Mouse (Mus musculus) heart, postnatal 0 days (tissue): Measurements from ENCODE around the gene Trak2. TPM values are rescaled to one million over a fixed set of nuclear protein-coding genes. Genes with fewer than 3 reads are reported as not detected.
"Not testable (repeated sequence)": the region's sequence is repeated elsewhere in the genome, so short reads cannot be mapped to it uniquely, and the experiment has no call there.

ENCODE experiments used
- ATAC-seq: fragments of 200-750 bp; cut with Nextera tagmentation; 2 replicates; pipeline ENCODE4 v1.8.0; 2017; ENCODE audit warnings: low read depth, moderate number of reproducible peaks, moderate library complexity; ENCODE audit not compliant: insufficient read depth
- DNase-seq: peaks from one replicate; pipeline ENCODE4 v3.0.0-alpha.2; 2016; ENCODE audit warnings: low spot score
- H3K27ac ChIP-seq: fragments of 300-500 bp; sonication (generic); 2 replicates; pipeline ENCODE4 v1.5.1; 2014; ENCODE audit warnings: low read depth, mild to moderate bottlenecking
- H3K27me3 ChIP-seq: fragments of 300-500 bp; sonication (generic); 2 replicates; pipeline ENCODE4 v1.6.1; 2014; ENCODE audit warnings: low read length, mixed read lengths; ENCODE audit not compliant: control insufficient read depth, insufficient read depth
- H3K36me3 ChIP-seq: fragments of 300-500 bp; sonication (generic); replicated peaks from 2 replicates; pipeline ENCODE4 v1.6.1; 2014; ENCODE audit warnings: low read length, mixed read lengths; ENCODE audit not compliant: control insufficient read depth, insufficient read depth
- H3K4me1 ChIP-seq: fragments of 300-500 bp; sonication (generic); 2 replicates; pipeline ENCODE4 v1.6.1; 2014; ENCODE audit warnings: antibody characterized with exemption; ENCODE audit not compliant: control insufficient read depth, insufficient read depth
- H3K4me2 ChIP-seq: fragments of 300-500 bp; sonication (generic); 2 replicates; pipeline ENCODE4 v1.6.1; 2014; ENCODE audit warnings: low read depth, mild to moderate bottlenecking, low read length, moderate library complexity
- H3K4me3 ChIP-seq: fragments of 300-500 bp; sonication (generic); 2 replicates; pipeline ENCODE4 v1.5.1; 2014; ENCODE audit warnings: low read depth, low read length
- H3K9ac ChIP-seq: fragments of 300-500 bp; sonication (generic); replicated peaks from 2 replicates; pipeline ENCODE4 v1.6.1; 2014; ENCODE audit warnings: low read depth, low read length, mixed read lengths
- H3K9me3 ChIP-seq: fragments of 300-500 bp; sonication (generic); replicated peaks from 2 replicates; pipeline ENCODE4 v1.6.1; 2016; ENCODE audit warnings: low read length; ENCODE audit not compliant: control insufficient read depth
- CTCF ChIP-seq: IDR thresholded peaks from 2 replicates; pipeline ENCODE4 v1.5.1; 2016; ENCODE audit warnings: antibody characterized with exemption, control low read depth, low read depth
- EP300 ChIP-seq: IDR thresholded peaks from 2 replicates; pipeline ENCODE4 v1.6.1; 2016; ENCODE audit warnings: antibody characterized with exemption, low read depth
- WGBS: fragments of 180-500 bp; shearing (Covaris S2); extraction: QIAGEN DNeasy Blood & Tissue Kit; methylation state at CpG from one replicate; pipeline ENCODE4 v1.1.7; 2014; 5-methylcytosine and 5-hydroxymethylcytosine counted together
- polyA plus RNA-seq: library from polyadenylated mRNA; unstranded; fragments of >200 nt; fragmentation: Nextera tagmentation; extraction: Ambion mirVana; gene quantifications from 2 replicates; pipeline ENCODE4 v1.2.1, GENCODE M21; 2015
- total RNA-seq: library from RNA; depleted of rRNA; stranded (reverse); fragments of >200 nt; gene quantifications from 2 replicates; pipeline ENCODE4 v1.2.3, GENCODE M21; 2014; ENCODE audit warnings: low replicate concordance

Gene Trak2
- total and polyA plus RNA-seq, 2 experiments from 2014 or later, result 32.7 to 87.2 TPM

DNA sequence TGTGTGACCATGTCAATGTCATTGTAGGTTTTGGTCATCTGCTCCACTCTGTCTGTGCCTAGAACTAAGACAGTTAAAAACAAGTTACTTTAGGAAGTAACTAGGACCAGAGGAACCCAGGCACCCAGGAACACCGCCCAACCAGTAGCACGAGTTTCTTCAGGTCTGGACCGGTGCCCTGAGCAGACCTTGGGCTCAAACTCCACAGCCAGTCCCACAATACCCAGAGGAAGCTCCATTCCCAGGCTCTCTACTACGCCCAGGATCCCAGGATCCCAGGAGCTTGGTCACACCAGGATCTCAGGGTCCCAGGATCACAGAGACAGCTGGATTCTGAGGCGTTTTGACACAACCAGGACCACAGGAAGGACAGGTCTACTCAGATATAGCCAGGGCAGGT, 46.6 kb downstream of the Trak2 start:
- no peaks in the 10 kb centered on the region for H3K9me3 ChIP-seq
- H3K36me3 ChIP-seq, result peaks cover 25% of the 10 kb centered on the region
- TF ChIP-seq EP300 (no peak), CTCF (no peak)
- H3K4me1 ChIP-seq, result no peaks in the 10 kb centered on the region
- ATAC-seq (no peak), DNase-seq (no peak)
- no peak overlapping the region for H3K9ac ChIP-seq
- WGBS, result 89% methylated on average over 5 of the region's 5 CpGs
- H3K27ac ChIP-seq, result no peak overlapping the region
- no peak overlapping the region for H3K4me3 ChIP-seq
- H3K4me2 ChIP-seq, result no peak overlapping the region
- H3K27me3 ChIP-seq, result no peaks in the 10 kb centered on the region

DNA sequence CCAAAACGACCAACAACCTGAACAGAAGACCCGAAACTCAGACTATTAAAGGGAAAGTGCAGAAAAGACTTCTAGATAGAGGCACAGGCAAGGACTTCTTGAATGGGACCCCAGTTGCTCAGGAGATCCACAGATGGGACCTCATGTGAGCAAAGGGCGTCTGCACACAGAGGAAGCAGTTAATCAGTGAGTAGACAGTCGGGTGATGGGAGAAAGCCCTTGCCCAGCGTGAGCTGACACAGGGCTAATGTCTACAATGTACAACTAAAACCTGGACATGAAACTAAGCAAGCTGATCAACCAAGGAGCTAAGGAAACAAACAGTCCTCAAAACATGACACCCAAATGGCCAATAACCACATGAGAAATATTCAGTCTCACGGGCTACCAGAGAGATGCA, 55.7 kb downstream of the Trak2 start:
- Histone ChIP-seq H3K36me3 (peaks cover 96% of the 10 kb centered on the region), H3K4me1 (no peaks in the 10 kb centered on the region), H3K4me2 (no peak overlapping the region), H3K9me3 (no peaks in the 10 kb centered on the region), H3K4me3 (no peak overlapping the region), H3K27me3 (no peaks in the 10 kb centered on the region), H3K27ac (no peak overlapping the region), H3K9ac (no peak overlapping the region)
- TF ChIP-seq EP300 (no peak), CTCF (no peak)
- DNase-seq, result no peak
- WGBS, result 80% methylated on average over 6 of the region's 6 CpGs
- ATAC-seq, result no peak

- DNase-seq, result no peak
- 87% methylated on average over 12 of the region's 12 CpGs for WGBS
- no peaks in the 10 kb centered on the region for H3K4me1 ChIP-seq
- H3K9me3 ChIP-seq, result no peaks in the 10 kb centered on the region
- TF ChIP-seq CTCF (no peak), EP300 (no peak)
- peaks cover 96% of the 10 kb centered on the region for H3K36me3 ChIP-seq
- no peak overlapping the region for H3K4me2 ChIP-seq
- H3K27me3 ChIP-seq, result no peaks in the 10 kb centered on the region
- no peak overlapping the region for H3K9ac ChIP-seq
- no peak overlapping the region for H3K27ac ChIP-seq
- no peak for ATAC-seq
- no peak overlapping the region for H3K4me3 ChIP-seq
Observed at GRCm38 (mm10) chr1:58909636-58910272, 63.5 kb downstream of the Trak2 start.

GRCm38 (mm10) chr1:58903681-58904080, 69.5 kb downstream of the Trak2 start:
- ATAC-seq (no peak), DNase-seq (no peak)
- Histone ChIP-seq H3K9ac (no peak overlapping the region), H3K27ac (no peak overlapping the region), H3K4me3 (no peak overlapping the region), H3K36me3 (peaks cover 70% of the 10 kb centered on the region), H3K9me3 (no peaks in the 10 kb centered on the region), H3K27me3 (no peaks in the 10 kb centered on the region), H3K4me2 (no peak overlapping the region), H3K4me1 (no peaks in the 10 kb centered on the region)
- no peak for TF ChIP-seq EP300
- TF ChIP-seq CTCF, result no peak
- 77% methylated on average over 9 of the region's 9 CpGs for WGBS

DNA sequence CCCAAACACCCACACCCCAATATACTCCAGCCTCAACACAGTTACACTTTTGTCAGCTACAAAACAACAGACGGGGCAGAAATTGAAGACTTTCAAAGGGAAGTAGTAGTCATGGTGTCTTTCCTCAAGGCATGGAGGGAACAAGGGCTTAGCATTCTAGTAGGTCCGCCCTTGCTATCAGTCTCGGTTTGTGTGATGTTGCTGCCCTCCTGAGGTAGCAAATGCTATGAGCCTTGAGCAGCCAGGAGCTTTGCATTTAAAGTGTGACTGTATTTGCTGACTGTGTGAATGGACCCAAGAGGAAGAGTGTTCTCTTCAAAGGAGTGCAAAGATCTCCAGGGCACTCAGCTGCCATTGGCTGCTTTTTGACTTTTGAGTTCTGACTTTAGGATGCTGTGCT, 75.7 kb downstream of the Trak2 start:
- H3K4me3 ChIP-seq, H3K4me2 ChIP-seq, H3K9me3 ChIP-seq, H3K27me3 ChIP-seq, H3K27ac ChIP-seq, H3K9ac ChIP-seq, H3K4me1 ChIP-seq: not testable (repeated sequence)
- WGBS, result 15% methylated on average over 3 of the region's 3 CpGs
- H3K36me3 ChIP-seq, result peaks cover 20% of the 10 kb centered on the region
- peak; percentile 61 for TF ChIP-seq CTCF
- ATAC-seq (peak; percentile 83), DNase-seq (peak; percentile 60)

- WGBS, result 78% methylated on average over 7 of the region's 8 CpGs
- H3K4me2 ChIP-seq, result not testable (repeated sequence)
Observed at GRCm38 (mm10) chr1:58892386-58892785, 80.8 kb downstream of the Trak2 start.

DNA sequence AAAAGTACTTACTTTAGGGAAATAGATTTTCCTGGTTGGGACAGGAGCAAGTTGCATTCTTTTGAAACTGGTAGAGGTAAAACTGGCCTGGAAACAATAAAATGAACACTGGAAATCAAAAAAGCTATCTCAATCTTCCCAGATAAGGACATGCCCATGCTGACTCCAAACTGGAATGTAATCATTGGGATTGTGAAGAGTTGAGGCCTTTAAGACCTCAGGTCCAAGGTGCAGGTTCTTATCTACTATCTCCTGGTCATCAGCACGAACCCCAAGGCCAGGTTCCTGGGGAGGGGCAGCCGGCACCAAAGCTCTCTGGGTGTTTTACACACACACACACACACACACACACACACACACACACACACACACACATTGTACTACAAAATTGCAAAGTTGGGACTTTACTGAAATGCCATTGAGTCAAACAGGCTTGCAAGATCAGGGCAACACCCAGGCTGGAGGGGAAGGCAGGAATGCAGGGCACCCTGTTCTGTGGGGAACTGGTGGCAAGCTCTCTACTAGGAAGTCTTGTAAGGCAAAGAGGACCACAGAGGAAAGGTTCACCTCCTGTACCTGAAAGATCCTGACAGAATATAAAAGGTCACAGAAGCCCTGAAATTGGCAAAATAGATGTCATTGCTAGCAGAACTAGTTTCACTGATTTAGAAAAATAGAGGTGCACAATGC, 81.6 kb downstream of the Trak2 start:
- H3K36me3 ChIP-seq, H3K4me2 ChIP-seq, H3K9me3 ChIP-seq, H3K27ac ChIP-seq, ATAC-seq, DNase-seq, H3K27me3 ChIP-seq, H3K9ac ChIP-seq, H3K4me1 ChIP-seq, H3K4me3 ChIP-seq: not testable (repeated sequence)
- WGBS, result 65% methylated on average over 2 of the region's 2 CpGs

More at GRCm38 (mm10) chr1:58892386-58892785, 80.8 kb downstream of the Trak2 start:
- not testable (repeated sequence) for DNase-seq, H3K27ac ChIP-seq, H3K9me3 ChIP-seq, H3K4me1 ChIP-seq, H3K36me3 ChIP-seq, H3K27me3 ChIP-seq, ATAC-seq, H3K4me3 ChIP-seq, H3K9ac ChIP-seq

DNA sequence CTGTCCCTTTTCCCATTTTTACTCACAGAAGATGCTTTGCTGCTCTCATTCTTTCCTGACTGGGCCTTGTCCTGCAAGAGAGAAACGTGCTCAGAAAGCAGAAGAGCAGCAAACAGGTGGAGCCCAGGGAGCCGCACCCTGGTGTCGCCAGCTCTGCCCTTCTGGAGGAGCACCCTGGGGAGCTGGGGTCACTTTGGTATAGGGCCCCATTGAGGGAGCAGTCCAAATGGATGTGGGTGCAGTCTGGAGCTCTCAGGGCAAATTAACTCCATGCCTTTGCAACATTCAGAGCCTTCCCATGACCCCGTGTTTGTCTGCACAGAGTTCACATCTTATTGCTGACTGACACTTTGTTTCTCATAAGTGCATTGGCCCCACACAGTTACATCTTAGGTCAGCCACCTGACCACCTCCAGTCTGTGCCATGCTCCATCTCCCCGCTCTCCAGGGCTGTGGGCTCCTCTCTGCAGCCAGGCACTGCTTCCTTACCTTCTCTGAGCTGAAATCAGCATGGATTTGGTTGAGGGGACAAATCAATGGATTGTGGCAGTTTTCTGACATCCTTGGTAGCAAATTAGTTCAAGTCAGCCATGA, 82.4 kb downstream of the Trak2 start:
- DNase-seq, H3K27me3 ChIP-seq, H3K4me2 ChIP-seq, H3K9ac ChIP-seq, H3K4me1 ChIP-seq, ATAC-seq, H3K4me3 ChIP-seq, H3K9me3 ChIP-seq, H3K36me3 ChIP-seq, H3K27ac ChIP-seq: not testable (repeated sequence)
- WGBS, result 83% methylated on average over 4 of the region's 5 CpGs
